Mouse (Mus musculus) monocyte, adult 5-6 weeks (primary cell): ENCODE measurements around the gene Ptpn14. TPM values are rescaled to one million over a fixed set of nuclear protein-coding genes. Genes with fewer than 3 reads are reported as not detected.
"Not testable (repeated sequence)": the region's sequence is repeated elsewhere in the genome, so short reads cannot be mapped to it uniquely, and the experiment has no call there.

Experiments used
- ATAC-seq: fragments of 153-309, 156-312 bp; replicated peaks from 2 replicates; pipeline ENCODE4 v1.8.0; 2017; ENCODE audit warnings: mild to moderate bottlenecking; ENCODE audit not compliant: low TSS enrichment, insufficient number of reproducible peaks, severe bottlenecking, poor library complexity, low FRiP score
- total RNA-seq: library from RNA; stranded (forward); fragments of 200-1000, 200-491, 200-594 nt; gene quantifications from 3 replicates; pipeline ENCODE4 v1.2.3, GENCODE M21; 2017

Gene Ptpn14
- 0.68 to 0.95 TPM (median 0.75 TPM) in 3 replicates for total RNA-seq

- ATAC-seq: no peak
These were observed at the start of gene Ptpn14 for GRCm38 (mm10) chr1:189727884-189728783. Ptpn14 (plus strand) TSS chr1:189728268.

- no peak for ATAC-seq
These were observed 48.5 kb upstream of the Ptpn14 start for GRCm38 (mm10) chr1:189679555-189679954.

- ATAC-seq: no peak
These were observed 43.2 kb upstream of the Ptpn14 start for GRCm38 (mm10) chr1:189684786-189685415.

GRCm38 (mm10) chr1:189686025-189686424 lies 42.0 kb upstream of the Ptpn14 start:
- ATAC-seq: no peak

GRCm38 (mm10) chr1:189687654-189688387 lies 40.2 kb upstream of the Ptpn14 start, which contains the start of gene Cenpf:
Cenpf (minus strand) TSS chr1:189688086.
- peak; percentile 100 for ATAC-seq

GRCm38 (mm10) chr1:189688388-189688750 lies 39.7 kb upstream of the Ptpn14 start:
- no peak for ATAC-seq

GRCm38 (mm10) chr1:189689050-189689833 lies 38.8 kb upstream of the Ptpn14 start:
- ATAC-seq: no peak

GRCm38 (mm10) chr1:189692442-189692841 lies 35.6 kb upstream of the Ptpn14 start:
- ATAC-seq: not testable (repeated sequence)

GRCm38 (mm10) chr1:189694391-189694790 lies 33.7 kb upstream of the Ptpn14 start:
- ATAC-seq: no peak

GRCm38 (mm10) chr1:189695321-189695720 lies 32.7 kb upstream of the Ptpn14 start:
- no peak for ATAC-seq

- ATAC-seq: no peak
These were observed 29.7 kb upstream of the Ptpn14 start for GRCm38 (mm10) chr1:189698416-189698815.

GRCm38 (mm10) chr1:189700186-189700585 lies 27.9 kb upstream of the Ptpn14 start:
- ATAC-seq: no peak

GRCm38 (mm10) chr1:189700990-189701389 lies 27.1 kb upstream of the Ptpn14 start:
- ATAC-seq: no peak; the same call in 1 of the 2 replicates

- ATAC-seq: no peak; the same call in 1 of the 2 replicates
These were observed 24.9 kb upstream of the Ptpn14 start for GRCm38 (mm10) chr1:189703156-189703555.

GRCm38 (mm10) chr1:189703591-189703990 lies 24.5 kb upstream of the Ptpn14 start:
- no peak for ATAC-seq

GRCm38 (mm10) chr1:189706040-189706645 lies 21.9 kb upstream of the Ptpn14 start:
- ATAC-seq: no peak

GRCm38 (mm10) chr1:189707014-189707413 lies 21.1 kb upstream of the Ptpn14 start:
- ATAC-seq: no peak

GRCm38 (mm10) chr1:189707419-189707818 lies 20.6 kb upstream of the Ptpn14 start:
- no peak for ATAC-seq
